ENCODE assay signal across 13 mouse cellular contexts in genomic region chr6:54203926-54204325, GRCm38 (mm10).
"Had no signal": no experiment of that assay in that cellular context is flagged by ENCODE, and none has a peak within 500 bp of the region (broad histone marks: within the 10 kb centered on the region; RNA-seq: fewer than 3 reads in every experiment).

No protein-coding gene starts in this region.

- H3K9ac ChIP-seq: liver, embryonic 14.5 days; neural tube, embryonic 12.5 days; stomach, embryonic 15.5 days had no signal

- H3K27me3 ChIP-seq: neural tube, embryonic 12.5 days; stomach, embryonic 15.5 days had no signal

- H3K36me3 ChIP-seq: limb, embryonic 10.5 days; midbrain, embryonic 10.5 days; neural tube, embryonic 12.5 days; stomach, embryonic 15.5 days had no signal

- H3K4me3 ChIP-seq: limb, embryonic 10.5 days; midbrain, embryonic 10.5 days; neural tube, embryonic 12.5 days; stomach, embryonic 15.5 days had no signal

- ATAC-seq: lung, postnatal 0 days had no signal

- H3K27ac ChIP-seq: limb, embryonic 10.5 days; liver, embryonic 14.5 days; neural tube, embryonic 12.5 days; stomach, embryonic 15.5 days had no signal

- H3K9me3 ChIP-seq: limb, embryonic 10.5 days; midbrain, embryonic 10.5 days; neural tube, embryonic 12.5 days; stomach, embryonic 15.5 days had no signal

- DNase-seq: kidney, postnatal 10 days; lung, adult 2 months; lung, postnatal 36 days; midbrain, embryonic 14.5 days; right cerebral cortex, postnatal 4 days; thymus, adult 2 months; thymus, postnatal 25 days had no signal

- H3K4me2 ChIP-seq: neural tube, embryonic 12.5 days; stomach, embryonic 15.5 days had no signal
